Mouse (Mus musculus): Measurements from ENCODE around the gene D630036H23Rik. TPM values are rescaled to one million over a fixed set of nuclear protein-coding genes. Genes with fewer than 3 reads are reported as not detected.

The D630036H23Rik gene
- polyA plus RNA-seq, 1 experiment from 2014 or later: 1.2 TPM

DNA sequence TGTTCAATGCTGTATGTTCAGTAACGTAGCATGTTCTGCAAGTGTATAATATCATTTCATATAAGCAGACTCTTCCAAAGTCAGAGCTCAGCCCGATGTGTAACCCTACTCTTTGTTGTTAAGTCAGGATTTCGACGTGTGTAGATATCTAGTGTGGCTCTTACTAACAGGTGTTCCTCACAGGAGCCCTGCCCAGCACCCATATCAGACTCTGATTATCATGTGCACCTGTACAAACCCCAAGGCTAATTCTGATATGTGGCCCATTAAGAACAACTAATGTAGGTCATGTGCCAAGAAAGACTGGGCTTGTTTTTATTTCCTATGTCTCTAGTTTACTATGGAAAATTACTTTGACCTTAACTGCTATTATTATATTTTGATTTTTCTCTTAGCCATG, 18.0 kb downstream of the D630036H23Rik start:
- ATAC-seq (ENCODE audit: low FRiP score): no peak
- Histone ChIP-seq H3K9me3 (replicated peaks) (no peaks in the 10 kb centered on the region), H3K27me3 (no peaks in the 10 kb centered on the region), H3K4me1 (no peaks in the 10 kb centered on the region), H3K4me3 (no peak overlapping the region), H3K4me2 (replicated peaks) (no peak overlapping the region), H3K36me3 (no peaks in the 10 kb centered on the region), H3K27ac (no peak overlapping the region), H3K9ac (no peak overlapping the region)
- 87% methylated on average over 4 of the region's 4 CpGs for WGBS

DNA sequence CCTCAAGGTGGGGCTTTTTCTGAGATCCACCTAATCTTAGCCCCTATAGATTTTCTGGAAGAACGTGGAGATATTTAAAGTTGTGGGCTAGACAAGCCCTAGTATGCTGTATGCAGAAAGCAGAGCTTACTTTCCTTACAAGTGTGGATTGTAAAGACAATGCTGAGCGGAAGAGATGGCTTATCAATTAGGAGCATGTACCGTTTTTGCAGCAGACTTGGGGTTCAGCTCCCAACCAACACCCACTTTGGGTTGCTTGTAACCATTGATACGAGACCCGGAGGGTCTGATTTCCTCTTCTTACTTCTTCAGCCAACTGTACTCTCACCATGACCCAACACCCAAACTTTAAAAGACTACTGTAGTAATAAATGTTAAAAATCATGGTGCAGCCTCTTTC, 21.3 kb downstream of the D630036H23Rik start:
- Histone ChIP-seq H3K4me2 (replicated peaks) (no peak overlapping the region), H3K36me3 (no peaks in the 10 kb centered on the region), H3K27ac (no peak overlapping the region), H3K9ac (no peak overlapping the region), H3K27me3 (no peaks in the 10 kb centered on the region), H3K9me3 (replicated peaks) (no peaks in the 10 kb centered on the region), H3K4me1 (no peaks in the 10 kb centered on the region), H3K4me3 (no peak overlapping the region)
- WGBS: 92% methylated on average over 5 of the region's 5 CpGs
- no peak for ATAC-seq (ENCODE audit: low FRiP score)

DNA sequence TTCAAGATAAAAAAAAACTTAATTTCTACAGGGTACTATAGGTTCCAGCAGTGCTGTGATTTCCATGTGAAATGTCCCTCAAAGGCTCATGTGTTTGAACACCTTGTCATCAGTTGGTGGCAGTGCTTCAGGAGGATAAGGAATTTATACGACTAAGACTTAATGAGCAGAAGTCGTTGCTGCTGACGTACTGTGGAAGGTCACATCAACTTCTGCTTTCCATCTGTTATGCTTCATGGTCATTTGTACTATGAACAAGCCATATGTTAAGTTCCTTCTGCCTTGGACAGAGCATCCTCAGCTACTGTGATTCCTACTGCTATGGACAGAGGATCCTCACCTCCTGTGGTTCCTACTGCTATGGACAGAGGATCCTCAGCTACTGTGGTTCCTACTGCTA, 21.9 kb downstream of the D630036H23Rik start:
- no peak overlapping the region for H3K4me2 ChIP-seq (replicated peaks)
- H3K27me3 ChIP-seq: no peaks in the 10 kb centered on the region
- no peak for ATAC-seq (ENCODE audit: low FRiP score)
- H3K4me1 ChIP-seq: no peaks in the 10 kb centered on the region
- WGBS: 89% methylated on average over 3 of the region's 3 CpGs
- no peaks in the 10 kb centered on the region for H3K9me3 ChIP-seq (replicated peaks)
- H3K4me3 ChIP-seq: no peak overlapping the region
- H3K9ac ChIP-seq: no peak overlapping the region
- no peaks in the 10 kb centered on the region for H3K36me3 ChIP-seq
- H3K27ac ChIP-seq: no peak overlapping the region

DNA sequence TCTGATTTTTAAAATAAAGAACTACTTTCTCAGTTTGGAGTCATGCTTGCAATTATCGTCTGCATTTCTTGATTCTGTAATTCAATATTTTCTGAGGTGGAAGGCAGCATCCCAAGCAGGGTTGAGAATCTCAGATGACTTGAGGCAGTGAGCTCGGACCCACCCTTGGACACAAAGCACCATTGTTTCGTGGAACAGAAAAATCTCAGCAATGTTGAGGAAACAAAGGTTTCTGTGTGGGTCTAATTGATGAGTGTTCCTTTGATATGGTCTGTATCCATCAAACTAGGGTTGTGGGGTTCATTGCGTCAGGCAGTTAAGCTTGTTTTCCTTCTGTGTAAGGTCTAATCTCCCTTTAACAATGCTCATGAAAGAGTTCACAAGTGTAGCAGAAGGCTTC, 37.9 kb downstream of the D630036H23Rik start:
- Histone ChIP-seq H3K4me3 (no peak overlapping the region), H3K9me3 (replicated peaks) (no peaks in the 10 kb centered on the region), H3K9ac (no peak overlapping the region), H3K27me3 (no peaks in the 10 kb centered on the region), H3K27ac (no peak overlapping the region), H3K4me1 (no peaks in the 10 kb centered on the region), H3K36me3 (no peaks in the 10 kb centered on the region), H3K4me2 (replicated peaks) (no peak overlapping the region)
- WGBS: 43% methylated on average over 4 of the region's 4 CpGs
- ATAC-seq (ENCODE audit: low FRiP score): no peak

DNA sequence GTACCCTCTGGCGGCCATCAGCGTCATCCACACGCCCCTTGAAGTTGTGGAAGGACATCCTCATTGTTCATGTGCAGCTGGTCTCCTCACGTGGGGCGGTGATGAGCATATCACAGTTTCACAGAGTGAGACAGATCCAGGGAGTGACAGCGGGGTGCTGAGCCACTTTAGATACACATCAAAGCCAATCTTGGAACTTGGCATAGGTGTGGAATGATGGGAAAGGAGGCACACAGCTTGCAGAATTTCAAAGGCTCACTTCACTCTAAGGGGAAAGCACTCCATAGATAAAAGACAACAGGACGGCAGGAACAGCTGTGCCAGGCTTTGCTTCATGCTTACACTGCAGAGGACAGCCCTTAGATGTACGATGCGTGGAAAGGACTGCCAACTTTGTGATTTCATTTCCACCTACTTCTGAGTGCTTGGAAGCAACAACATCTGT, 48.1 kb downstream of the D630036H23Rik start:
- no peaks in the 10 kb centered on the region for H3K9me3 ChIP-seq (replicated peaks)
- H3K4me3 ChIP-seq: no peak overlapping the region
- H3K4me2 ChIP-seq (replicated peaks): no peak overlapping the region
- H3K27ac ChIP-seq: no peak overlapping the region
- H3K4me1 ChIP-seq: no peaks in the 10 kb centered on the region
- WGBS: 69% methylated on average over 9 of the region's 9 CpGs
- no peaks in the 10 kb centered on the region for H3K27me3 ChIP-seq
- H3K36me3 ChIP-seq: no peaks in the 10 kb centered on the region
- H3K9ac ChIP-seq: no peak overlapping the region
- no peak for ATAC-seq (ENCODE audit: low FRiP score)

DNA sequence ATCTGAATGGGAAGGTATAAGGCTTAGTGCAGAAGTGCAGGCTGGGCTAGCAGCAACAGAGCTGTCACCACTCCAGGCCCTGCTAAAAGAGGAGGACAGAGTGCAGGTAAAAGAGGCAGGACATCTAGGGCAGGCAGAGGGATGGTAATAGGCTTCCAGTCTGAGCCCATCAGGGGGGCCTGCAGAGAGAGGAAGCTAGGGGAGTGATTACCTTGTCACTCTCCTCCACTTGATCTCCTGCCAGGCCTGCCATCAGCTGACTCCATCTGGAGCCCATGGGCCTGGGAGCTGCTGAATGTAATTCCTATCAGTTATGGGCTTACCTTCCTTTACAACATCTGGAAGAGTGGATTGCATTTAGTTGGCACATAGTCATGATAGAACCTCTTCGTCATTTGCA, 49.3 kb downstream of the D630036H23Rik start:
- Histone ChIP-seq H3K9me3 (replicated peaks) (no peaks in the 10 kb centered on the region), H3K27ac (no peak overlapping the region), H3K4me1 (no peaks in the 10 kb centered on the region), H3K36me3 (no peaks in the 10 kb centered on the region), H3K27me3 (no peaks in the 10 kb centered on the region), H3K4me2 (replicated peaks) (no peak overlapping the region), H3K4me3 (no peak overlapping the region), H3K9ac (no peak overlapping the region)
- no peak for ATAC-seq (ENCODE audit: low FRiP score)
- WGBS: 86% methylated on average over 1 of the region's 1 CpGs

Other genes starting within 250 kb of the D630036H23Rik start
- gene Ankmy2, start 225.1 kb downstream of the D630036H23Rik start, polyA plus RNA-seq (2016; fragmentation: Nextera tagmentation; extraction: Ambion mirVana): 34.5 and 38.4 TPM in 2 replicates
- 314 and 322 TPM in 2 replicates for gene Bzw2, start 224.1 kb downstream of the D630036H23Rik start, polyA plus RNA-seq (2016; fragmentation: Nextera tagmentation; extraction: Ambion mirVana)
- gene Lrrc72, start 128.8 kb downstream of the D630036H23Rik start, polyA plus RNA-seq (2016; fragmentation: Nextera tagmentation; extraction: Ambion mirVana): not detected in 2 replicates
- gene Sostdc1, start 68.0 kb downstream of the D630036H23Rik start, polyA plus RNA-seq (2016; fragmentation: Nextera tagmentation; extraction: Ambion mirVana): 17.4 and 17.9 TPM in 2 replicates
- gene Ispd, start 731 bp downstream of the D630036H23Rik start, polyA plus RNA-seq (2016; fragmentation: Nextera tagmentation; extraction: Ambion mirVana): 12.3 and 12.4 TPM in 2 replicates